Mouse (Mus musculus): ENCODE results near the gene Olfr678.

- TF ChIP-seq CTCF (IDR thresholded peaks at IDR 0.05; ENCODE audit: control insufficient read depth, insufficient read depth, insufficient replicate concordance, low read depth, low read length) (no peak), POLR2A (IDR thresholded peaks at IDR 0.05; ENCODE audit: control insufficient read depth, low read depth, low read length) (no peak)
These were observed at the start of gene Olfr678 for GRCm38 (mm10) chr7:105064175-105064574.

Data from testis, adult 2 months (tissue).